Mouse (Mus musculus): ENCODE results near the gene Esp23. TPM values are rescaled to one million over a fixed set of nuclear protein-coding genes. Genes with fewer than 3 reads are reported as not detected.
"Not testable (repeated sequence)": the region's sequence is repeated elsewhere in the genome, so short reads cannot be mapped to it uniquely, and the experiment has no call there.

Gene Esp23
- not detected in 2 replicates for total RNA-seq (2014; fragmentation: Nextera tagmentation)
- total RNA-seq (2017), result not detected in 2 replicates
- polyA plus RNA-seq (2012), result not detected in 2 replicates

DNA sequence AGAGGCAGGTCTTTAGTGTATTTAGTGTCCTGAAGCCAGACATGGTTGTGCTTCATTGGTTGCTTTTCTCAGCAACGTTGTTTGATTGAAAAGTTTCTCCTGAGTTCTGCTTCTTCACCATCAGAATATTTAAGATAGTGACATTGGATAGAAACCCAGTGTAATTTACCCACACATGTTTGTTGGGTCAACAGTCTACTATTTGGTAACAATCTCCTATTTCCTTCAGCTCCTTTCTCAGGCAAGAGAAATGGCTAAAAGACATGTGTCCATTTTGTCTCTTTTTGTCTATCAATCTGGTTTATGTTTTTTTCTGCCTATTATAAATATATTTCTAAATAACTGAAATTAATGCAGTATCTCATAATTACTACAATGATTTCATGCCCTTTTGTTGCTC is at the start of gene Esp23:
Esp23 (minus strand) TSS at position 101 of the 400 bp plus-strand sequence.
- Histone ChIP-seq H3K27me3 (ENCODE audit: insufficient read depth, low read length) (no peaks in the 10 kb centered on the region), H3K4me1 (ENCODE audit: insufficient read depth, low read depth, low read length) (no peaks in the 10 kb centered on the region), H3K9me3 (replicated peaks) (no peaks in the 10 kb centered on the region; the same call in 1 of the 2 replicates), H3K4me3 (ENCODE audit: low read depth, low read length) (no peak within 1 kb of the TSS), H3K36me3 (replicated peaks) (no peaks in the 10 kb centered on the region)
- ATAC-seq (ENCODE audit: extremely low read depth, insufficient number of reproducible peaks, low FRiP score, poor library complexity, severe bottlenecking) (no peak), DNase-seq (ENCODE audit: low spot score) (no peak)
- TF ChIP-seq POLR2AphosphoS5 (IDR thresholded peaks at IDR 0.05; ENCODE audit: insufficient replicate concordance, low read depth, low read length), result no peak
- no peak for TF ChIP-seq CTCF (IDR thresholded peaks at IDR 0.05; ENCODE audit: low read depth, low read length)
- TF ChIP-seq GATA1 (IDR thresholded peaks at IDR 0.05; ENCODE audit: borderline replicate concordance, low read length), result no peak
- TF ChIP-seq TAL1 (conservative IDR thresholded peaks at IDR 0.05; ENCODE audit: low read depth, low read length), result no peak
- no peak for TF ChIP-seq GATA2 (IDR thresholded peaks at IDR 0.05; ENCODE audit: borderline replicate concordance, low read depth, low read length)

GRCm38 (mm10) chr17:39107126-39107525 is 30.3 kb upstream of the Esp23 start:
- not testable (repeated sequence) for H3K27me3 ChIP-seq (ENCODE audit: insufficient read depth, low read length); DNase-seq (ENCODE audit: low spot score); ATAC-seq (ENCODE audit: extremely low read depth, insufficient number of reproducible peaks, low FRiP score, poor library complexity, severe bottlenecking); H3K4me3 ChIP-seq (ENCODE audit: low read depth, low read length); H3K36me3 ChIP-seq (replicated peaks); H3K4me1 ChIP-seq (ENCODE audit: insufficient read depth, low read depth, low read length)
- peaks cover 11% of the 10 kb centered on the region for H3K9me3 ChIP-seq (replicated peaks)

DNA sequence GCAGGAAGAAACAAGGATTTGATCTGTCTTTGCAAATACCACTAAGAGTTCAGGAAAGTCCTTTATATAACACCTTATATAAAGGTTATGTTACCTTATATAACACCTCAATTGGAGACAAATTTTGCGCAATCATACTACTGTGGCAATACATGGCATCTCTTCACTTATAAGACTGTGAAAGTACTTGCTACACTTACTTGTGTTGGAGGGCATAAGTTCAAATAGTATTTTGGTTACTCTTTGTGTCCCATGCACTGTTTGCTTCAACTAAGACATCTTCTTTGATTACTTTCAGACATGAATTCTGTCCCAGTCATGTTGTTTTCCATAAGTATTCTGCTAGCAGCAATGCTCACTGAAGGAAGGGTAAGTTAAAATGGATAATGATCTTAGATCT is 18.2 kb upstream of the Esp23 start, which contains the start of gene Esp22:
Esp22 (plus strand) TSS at position 301 of the 400 bp plus-strand sequence.
- TF ChIP-seq GATA2 (IDR thresholded peaks at IDR 0.05; ENCODE audit: borderline replicate concordance, low read depth, low read length), result no peak
- TF ChIP-seq POLR2AphosphoS5 (IDR thresholded peaks at IDR 0.05; ENCODE audit: insufficient replicate concordance, low read depth, low read length), result no peak
- no peak for TF ChIP-seq GATA1 (IDR thresholded peaks at IDR 0.05; ENCODE audit: borderline replicate concordance, low read length)
- no peak for TF ChIP-seq CTCF (IDR thresholded peaks at IDR 0.05; ENCODE audit: low read depth, low read length)
- no peak for TF ChIP-seq TAL1 (conservative IDR thresholded peaks at IDR 0.05; ENCODE audit: low read depth, low read length)
- ATAC-seq (ENCODE audit: extremely low read depth, insufficient number of reproducible peaks, low FRiP score, poor library complexity, severe bottlenecking) (no peak), DNase-seq (ENCODE audit: low spot score) (no peak)
- H3K4me1 ChIP-seq (ENCODE audit: insufficient read depth, low read depth, low read length), result no peaks in the 10 kb centered on the region
- no peaks in the 10 kb centered on the region for H3K27me3 ChIP-seq (ENCODE audit: insufficient read depth, low read length)
- H3K9me3 ChIP-seq (replicated peaks), result peaks cover 5% of the 10 kb centered on the region; the same call in 1 of the 2 replicates
- H3K36me3 ChIP-seq (replicated peaks), result no peaks in the 10 kb centered on the region
- no peak within 1 kb of the TSS for H3K4me3 ChIP-seq (ENCODE audit: low read depth, low read length)

DNA sequence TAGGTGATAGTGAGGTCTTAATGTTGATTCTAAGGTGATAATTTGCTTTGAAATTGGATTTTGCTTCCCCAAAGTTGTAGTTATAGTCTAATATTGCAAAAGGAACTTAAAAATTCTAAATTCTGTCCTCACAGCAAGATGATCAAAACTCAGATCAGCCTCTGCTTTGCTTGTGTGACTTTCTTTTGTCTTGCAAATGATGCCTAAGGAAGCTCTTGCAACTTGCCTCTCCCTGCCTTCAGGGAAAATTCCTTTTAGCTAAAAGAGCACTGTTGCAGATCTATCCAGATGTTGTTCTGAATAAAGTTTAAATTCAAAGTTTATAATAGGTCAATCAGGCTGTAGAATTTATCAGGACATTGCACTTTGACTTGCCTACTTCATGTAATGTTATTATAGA is 13.2 kb downstream of the Esp23 start:
- H3K27me3 ChIP-seq (ENCODE audit: insufficient read depth, low read length), result no peaks in the 10 kb centered on the region
- H3K4me1 ChIP-seq (ENCODE audit: insufficient read depth, low read depth, low read length), result no peaks in the 10 kb centered on the region
- no peaks in the 10 kb centered on the region for H3K36me3 ChIP-seq (replicated peaks)
- TF ChIP-seq TAL1 (conservative IDR thresholded peaks at IDR 0.05; ENCODE audit: low read depth, low read length) (no peak), GATA2 (IDR thresholded peaks at IDR 0.05; ENCODE audit: borderline replicate concordance, low read depth, low read length) (no peak), POLR2AphosphoS5 (IDR thresholded peaks at IDR 0.05; ENCODE audit: insufficient replicate concordance, low read depth, low read length) (no peak), GATA1 (IDR thresholded peaks at IDR 0.05; ENCODE audit: borderline replicate concordance, low read length) (no peak), CTCF (IDR thresholded peaks at IDR 0.05; ENCODE audit: low read depth, low read length) (no peak)
- no peak overlapping the region for H3K4me3 ChIP-seq (ENCODE audit: low read depth, low read length)
- no peak for ATAC-seq (ENCODE audit: extremely low read depth, insufficient number of reproducible peaks, low FRiP score, poor library complexity, severe bottlenecking)
- peaks cover 6% of the 10 kb centered on the region; the same call in 1 of the 2 replicates for H3K9me3 ChIP-seq (replicated peaks)
- DNase-seq (ENCODE audit: low spot score), result no peak

DNA sequence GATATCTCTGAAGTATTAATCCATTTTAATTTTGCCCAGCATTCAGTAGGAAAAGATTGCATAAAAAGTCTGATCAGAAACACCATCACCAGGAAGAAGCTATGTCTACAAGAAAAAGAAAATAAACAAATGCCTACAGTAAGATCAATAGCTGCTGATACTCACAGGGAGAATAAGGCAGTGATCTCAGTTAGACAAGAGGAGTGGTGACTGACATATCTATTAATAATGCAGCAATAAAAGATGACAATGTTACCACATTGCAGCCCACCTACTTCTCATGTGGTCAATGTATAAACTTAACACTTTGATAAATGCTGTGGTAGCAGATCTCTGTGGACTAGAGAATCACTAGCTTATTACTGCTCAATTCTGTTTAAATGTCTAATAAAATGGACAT is 33.6 kb downstream of the Esp23 start, which contains the start of gene Gm21903:
Gm21903 (minus strand) TSS at position 101 of the 400 bp plus-strand sequence.
- no peak for DNase-seq (ENCODE audit: low spot score)
- Histone ChIP-seq H3K27me3 (ENCODE audit: insufficient read depth, low read length) (no peaks in the 10 kb centered on the region), H3K4me3 (ENCODE audit: low read depth, low read length) (no peak within 1 kb of the TSS), H3K4me1 (ENCODE audit: insufficient read depth, low read depth, low read length) (no peaks in the 10 kb centered on the region), H3K9me3 (replicated peaks) (no peaks in the 10 kb centered on the region), H3K36me3 (replicated peaks) (no peaks in the 10 kb centered on the region)
- TF ChIP-seq CTCF (IDR thresholded peaks at IDR 0.05; ENCODE audit: low read depth, low read length), result no peak
- no peak for TF ChIP-seq POLR2AphosphoS5 (IDR thresholded peaks at IDR 0.05; ENCODE audit: insufficient replicate concordance, low read depth, low read length)
- TF ChIP-seq TAL1 (conservative IDR thresholded peaks at IDR 0.05; ENCODE audit: low read depth, low read length), result no peak
- no peak for TF ChIP-seq GATA2 (IDR thresholded peaks at IDR 0.05; ENCODE audit: borderline replicate concordance, low read depth, low read length)
- no peak for TF ChIP-seq GATA1 (IDR thresholded peaks at IDR 0.05; ENCODE audit: borderline replicate concordance, low read length)
- no peak for ATAC-seq (ENCODE audit: extremely low read depth, insufficient number of reproducible peaks, low FRiP score, poor library complexity, severe bottlenecking)

DNA sequence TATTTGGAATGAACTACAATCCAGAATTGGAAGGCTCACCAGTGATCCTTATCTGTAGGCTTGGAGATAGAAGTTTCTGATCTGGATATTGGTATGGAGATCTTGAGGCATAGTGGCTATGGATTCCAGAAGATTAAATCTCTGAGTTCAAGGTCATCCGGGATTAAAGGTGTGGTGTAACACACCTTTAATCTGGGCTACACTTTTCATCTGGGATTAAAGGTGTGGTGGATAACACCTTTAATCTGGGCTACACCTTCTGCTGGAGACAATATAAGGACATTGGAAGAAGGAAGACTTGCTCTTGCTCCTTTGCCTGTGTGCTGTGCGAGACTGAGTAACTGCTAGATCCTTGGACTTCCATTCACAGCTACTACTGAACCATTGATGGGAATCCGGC is 40.4 kb downstream of the Esp23 start, which contains the start of gene Esp24:
Esp24 (plus strand) TSS at position 301 of the 400 bp plus-strand sequence.
- not testable (repeated sequence) for H3K27me3 ChIP-seq (ENCODE audit: insufficient read depth, low read length); ATAC-seq (ENCODE audit: extremely low read depth, insufficient number of reproducible peaks, low FRiP score, poor library complexity, severe bottlenecking); DNase-seq (ENCODE audit: low spot score); H3K4me1 ChIP-seq (ENCODE audit: insufficient read depth, low read depth, low read length); H3K9me3 ChIP-seq (replicated peaks); H3K4me3 ChIP-seq (ENCODE audit: low read depth, low read length); H3K36me3 ChIP-seq (replicated peaks)

Other genes with a start within 250 kb of the Esp23 start
- not detected in 2 replicates for gene Esp24, start 40.3 kb downstream of the Esp23 start, total RNA-seq (2014; fragmentation: Nextera tagmentation)
- not detected in 2 replicates for gene Esp24, start 40.3 kb downstream of the Esp23 start, total RNA-seq (2017)
- not detected in 2 replicates for gene Esp24, start 40.3 kb downstream of the Esp23 start, polyA plus RNA-seq (2012)
- not detected in 2 replicates for gene Gm21903, start 33.7 kb downstream of the Esp23 start, total RNA-seq (2014; fragmentation: Nextera tagmentation)
- not detected in 2 replicates for gene Gm21903, start 33.7 kb downstream of the Esp23 start, total RNA-seq (2017)
- gene Gm21903, start 33.7 kb downstream of the Esp23 start, polyA plus RNA-seq (2012), result not detected in 2 replicates
- gene Esp22, start 18.3 kb upstream of the Esp23 start, total RNA-seq (2014; fragmentation: Nextera tagmentation), result not detected in 2 replicates
- gene Esp22, start 18.3 kb upstream of the Esp23 start, total RNA-seq (2017), result not detected in 2 replicates
- not detected in 2 replicates for gene Esp22, start 18.3 kb upstream of the Esp23 start, polyA plus RNA-seq (2012)

Data from G1E (cell line).